Mouse (Mus musculus) MEL (cell line): Measurements from ENCODE around the gene Med4. TPM values are rescaled to one million over a fixed set of nuclear protein-coding genes. Genes with fewer than 3 reads are reported as not detected.
A peak's percentile ranks its signal among the peaks of the same experiment; 100 is the strongest.

Source experiments
- DNase-seq: peaks from one replicate; pipeline ENCODE4 v3.0.0; 2011; ENCODE audit warnings: low read depth, low spot score
- H3K27ac ChIP-seq: 2 replicates; pipeline ENCODE4 v1.5.1; 2012; ENCODE audit warnings: low read depth, mild to moderate bottlenecking, control low read depth, low read length, moderate library complexity; ENCODE audit not compliant: control insufficient read depth
- H3K27me3 ChIP-seq, 2 experiments: fragments of 150-350 bp in 1 of 2; sonication (generic) in 1 of 2; 2 replicates each; pipeline ENCODE4 v1.6.1; 2012; ENCODE audit warnings: low read length in 2 of 2, mild to moderate bottlenecking in 2 of 2, improper control_type of control experiment in 1 of 2, moderate library complexity in 1 of 2; ENCODE audit not compliant: insufficient read depth in 2 of 2, control insufficient read depth in 1 of 2
- H3K36me3 ChIP-seq, 2 experiments: 2 replicates each; pipeline ENCODE4 v1.6.1; 2012 to 2014; ENCODE audit warnings: low read length in 2 of 2, improper control_type of control experiment in 1 of 2, inconsistent platforms in 1 of 2, mild to moderate bottlenecking in 1 of 2; ENCODE audit not compliant: insufficient read depth in 2 of 2, control insufficient read depth in 1 of 2
- H3K4me1 ChIP-seq, 2 experiments: fragments of 150-350 bp in 1 of 2; sonication (generic) in 1 of 2; 2 replicates each; pipeline ENCODE4 v1.6.1; 2012; ENCODE audit warnings: low read length in 2 of 2, improper control_type of control experiment in 1 of 2, mild to moderate bottlenecking in 1 of 2; ENCODE audit not compliant: insufficient read depth in 2 of 2, control insufficient read depth in 1 of 2
- H3K4me3 ChIP-seq, 2 experiments: fragments of 150-350 bp in 1 of 2; sonication (generic) in 1 of 2; 2 replicates each; pipeline ENCODE4 v1.5.1; 2012; ENCODE audit warnings: low read depth in 2 of 2, low read length in 2 of 2, mild to moderate bottlenecking in 2 of 2, moderate library complexity in 2 of 2, control low read depth in 1 of 2, improper control_type of control experiment in 1 of 2; ENCODE audit not compliant: control insufficient read depth in 1 of 2, insufficient read depth in 1 of 2
- H3K79me2 ChIP-seq: 2 replicates; pipeline ENCODE4 v1.6.1; 2012; ENCODE audit warnings: mild to moderate bottlenecking, low read length, moderate library complexity; ENCODE audit not compliant: control insufficient read depth, poor library complexity, insufficient read depth
- H3K9ac ChIP-seq: 2 replicates; pipeline ENCODE4 v1.6.1; 2012; ENCODE audit warnings: low read depth, mild to moderate bottlenecking, control low read depth, low read length, moderate library complexity; ENCODE audit not compliant: control insufficient read depth, poor library complexity, severe bottlenecking
- H3K9me3 ChIP-seq: fragments of 150-350 bp; sonication (generic); replicated peaks from 2 replicates; pipeline ENCODE4 v1.6.1; 2012; ENCODE audit warnings: mild to moderate bottlenecking, low read length, improper control_type of control experiment, moderate library complexity; ENCODE audit not compliant: insufficient read depth
- BHLHE40 ChIP-seq: IDR thresholded peaks from 2 replicates; pipeline ENCODE4 v1.6.1; 2012; ENCODE audit warnings: low read depth, mild to moderate bottlenecking, inconsistent platforms, low read length, improper control_type of control experiment, borderline replicate concordance
- CTCF ChIP-seq, 3 experiments: IDR thresholded peaks in 2 of 3; conservative IDR thresholded peaks in 1 of 3; 2 replicates each; pipeline ENCODE4 v1.5.1; 2011 to 2012; ENCODE audit warnings: low read length in 3 of 3, low read depth in 2 of 3, mild to moderate bottlenecking in 2 of 3, improper control_type of control experiment in 1 of 3, inconsistent platforms in 1 of 3, mixed read lengths in 1 of 3, moderate library complexity in 1 of 3; ENCODE audit not compliant: control insufficient read depth in 1 of 3, insufficient read depth in 1 of 3, poor library complexity in 1 of 3, severe bottlenecking in 1 of 3
- E2F4 ChIP-seq: IDR thresholded peaks from 2 replicates; pipeline ENCODE4 v1.6.1; 2011; ENCODE audit warnings: low read depth, low read length, improper control_type of control experiment, borderline replicate concordance
- EP300 ChIP-seq, 2 experiments: IDR thresholded peaks; 2 replicates each; pipeline ENCODE4 v1.6.1; 2011; ENCODE audit warnings: improper control_type of control experiment in 2 of 2, low read length in 2 of 2, low read depth in 1 of 2, mild to moderate bottlenecking in 1 of 2
- ETS1 ChIP-seq: IDR thresholded peaks from 2 replicates; pipeline ENCODE4 v1.6.1; 2012; ENCODE audit warnings: low read depth, mild to moderate bottlenecking, inconsistent platforms, low read length, improper control_type of control experiment, moderate library complexity
- GABPA ChIP-seq: IDR thresholded peaks from 2 replicates; pipeline ENCODE4 v1.6.1; 2012; ENCODE audit warnings: low read depth, mild to moderate bottlenecking, inconsistent platforms, low read length, improper control_type of control experiment, moderate library complexity
- GATA1 ChIP-seq: IDR thresholded peaks from 2 replicates; pipeline ENCODE4 v1.6.1; 2011; ENCODE audit warnings: low read depth, low read length, improper control_type of control experiment
- JUND ChIP-seq: IDR thresholded peaks from 2 replicates; pipeline ENCODE4 v1.6.1; 2011; ENCODE audit warnings: low read depth, mild to moderate bottlenecking, improper control_type of control experiment, low read length
- KAT2A ChIP-seq: conservative IDR thresholded peaks from 2 replicates; pipeline ENCODE4 v1.6.1; 2012; ENCODE audit warnings: low read depth, low read length, improper control_type of control experiment, inconsistent platforms
- MAFK ChIP-seq: IDR thresholded peaks from 2 replicates; pipeline ENCODE4 v1.6.1; 2011; ENCODE audit warnings: low read depth, mild to moderate bottlenecking, low read length, improper control_type of control experiment, borderline replicate concordance
- MAX ChIP-seq: IDR thresholded peaks from 2 replicates; pipeline ENCODE4 v1.6.1; 2011; ENCODE audit warnings: low read length, improper control_type of control experiment
- MXI1 ChIP-seq: IDR thresholded peaks from 2 replicates; pipeline ENCODE4 v1.6.1; 2011; ENCODE audit warnings: mild to moderate bottlenecking, low read depth, low read length, improper control_type of control experiment
- MYB ChIP-seq: IDR thresholded peaks from 2 replicates; pipeline ENCODE4 v1.6.1; 2011; ENCODE audit warnings: mild to moderate bottlenecking, low read depth, low read length, improper control_type of control experiment
- NELFE ChIP-seq: IDR thresholded peaks from 2 replicates; pipeline ENCODE4 v1.6.1; 2011; ENCODE audit warnings: low read depth, low read length, improper control_type of control experiment
- NRF1 ChIP-seq: IDR thresholded peaks from 2 replicates; pipeline ENCODE4 v1.6.1; 2014; ENCODE audit warnings: low read depth, mild to moderate bottlenecking, inconsistent platforms, low read length, improper control_type of control experiment, moderate library complexity; ENCODE audit not compliant: poor library complexity, insufficient read depth, severe bottlenecking
- POLR2A ChIP-seq, 2 experiments: IDR thresholded peaks; 2 replicates each; pipeline ENCODE4 v1.6.1; 2011 to 2012; ENCODE audit warnings: low read length in 2 of 2, mild to moderate bottlenecking in 2 of 2, control low read depth in 1 of 2, improper control_type of control experiment in 1 of 2, low read depth in 1 of 2, moderate library complexity in 1 of 2; ENCODE audit not compliant: control insufficient read depth in 1 of 2, insufficient read depth in 1 of 2, poor library complexity in 1 of 2
- RAD21 ChIP-seq: IDR thresholded peaks from 2 replicates; pipeline ENCODE4 v1.6.1; 2011; ENCODE audit warnings: mild to moderate bottlenecking, low read depth, low read length, improper control_type of control experiment
- RCOR1 ChIP-seq: IDR thresholded peaks from 2 replicates; pipeline ENCODE4 v1.6.1; 2012; ENCODE audit warnings: low read depth, mild to moderate bottlenecking, inconsistent platforms, low read length, improper control_type of control experiment
- SIN3A ChIP-seq: IDR thresholded peaks from 2 replicates; pipeline ENCODE4 v1.6.1; 2012; ENCODE audit warnings: low read length, improper control_type of control experiment, inconsistent platforms
- SMC3 ChIP-seq: IDR thresholded peaks from 2 replicates; pipeline ENCODE4 v1.6.1; 2011; ENCODE audit warnings: low read depth, low read length, improper control_type of control experiment
- TBP ChIP-seq: IDR thresholded peaks from 2 replicates; pipeline ENCODE4 v1.8.0; 2011; ENCODE audit warnings: low read depth, low read length, improper control_type of control experiment
- TCF12 ChIP-seq: IDR thresholded peaks from 2 replicates; pipeline ENCODE4 v1.6.1; 2014; ENCODE audit warnings: low read depth, mild to moderate bottlenecking, inconsistent platforms, low read length, improper control_type of control experiment, moderate library complexity
- ZKSCAN1 ChIP-seq: IDR thresholded peaks from 2 replicates; pipeline ENCODE4 v1.6.1; 2012; ENCODE audit warnings: low read depth, mild to moderate bottlenecking, inconsistent platforms, low read length, improper control_type of control experiment, moderate library complexity
- ZNF384 ChIP-seq: IDR thresholded peaks from 2 replicates; pipeline ENCODE4 v1.6.1; 2012; ENCODE audit warnings: low read depth, mild to moderate bottlenecking, inconsistent platforms, low read length, improper control_type of control experiment
- polyA plus RNA-seq, 2 experiments: library from polyadenylated mRNA; stranded (reverse) in 1 of 2; unstranded in 1 of 2; fragments of >175 nt in 1 of 2; fragments of >200 nt in 1 of 2; gene quantifications; 2 replicates each; pipeline versions ENCODE4 v1.2.1 to v1.2.4; 2012; ENCODE audit warnings: low replicate concordance in 2 of 2, low read depth in 1 of 2; ENCODE audit not compliant: insufficient read length in 2 of 2, insufficient read depth in 1 of 2, missing spikeins in 1 of 2
- total RNA-seq: library from RNA; depleted of rRNA; stranded (reverse); fragments of 300-350 nt; gene quantifications from 2 replicates; pipeline ENCODE4 v1.2.3, GENCODE M21; 2012

Gene Med4
- total and polyA plus RNA-seq, 3 experiments = 62.2 to 69.2 TPM; not detected in 1

DNA sequence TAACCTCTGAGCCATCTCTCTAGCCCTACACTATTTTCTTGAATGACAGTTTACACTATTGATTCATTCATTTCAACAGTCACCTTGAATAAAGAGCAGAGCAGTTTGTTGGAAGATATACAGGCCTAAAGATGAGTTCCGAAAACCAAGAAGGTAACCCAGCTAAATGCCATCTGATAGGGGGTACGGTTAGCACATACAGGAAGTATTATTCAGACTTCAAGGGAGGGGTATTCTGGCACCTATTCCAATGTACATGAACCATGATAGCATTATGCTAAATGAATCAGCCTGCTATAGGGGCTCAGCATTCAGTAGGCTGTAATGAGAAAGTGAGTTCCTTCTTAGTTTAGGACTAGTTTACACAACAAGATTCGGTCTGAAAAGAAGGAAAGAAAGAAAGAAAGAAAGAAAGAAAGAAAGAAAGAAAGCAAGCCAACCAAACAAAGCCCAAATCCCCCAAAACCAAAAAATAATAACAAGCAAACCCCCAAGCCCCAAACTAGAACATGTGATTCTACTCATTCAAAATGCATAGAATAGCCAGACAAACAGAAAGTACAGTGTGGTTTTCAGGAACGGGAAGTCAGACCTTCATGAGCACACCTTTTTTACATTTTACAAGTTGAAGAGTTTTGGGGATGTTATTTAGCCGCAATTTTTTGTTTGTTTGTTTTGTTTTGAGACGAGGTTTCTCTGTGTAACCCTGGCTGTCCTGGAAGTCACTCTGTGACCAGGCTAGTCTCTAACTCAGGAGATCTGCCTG lies 1.0 kb upstream of the Med4 start:
- H3K4me3 ChIP-seq = peak overlapping the region; percentile 40 to 52
- no peaks in the 10 kb centered on the region for H3K9me3 ChIP-seq
- H3K4me1 ChIP-seq = peaks cover 5 to 33% of the 10 kb centered on the region in 2 experiments; a peak in 3 of 4 replicates
- H3K79me2 ChIP-seq = peaks cover 22% of the 10 kb centered on the region
- H3K27ac ChIP-seq = peak overlapping the region; percentile 75
- peak overlapping the region; percentile 41 for H3K9ac ChIP-seq
- H3K36me3 ChIP-seq = peaks cover 1 to 24% of the 10 kb centered on the region in 2 experiments; a peak in 2 of 4 replicates
- no peaks in the 10 kb centered on the region for H3K27me3 ChIP-seq
- TF ChIP-seq GABPA (no peak), RAD21 (no peak; the same call in 1 of the 2 replicates), MXI1 (peak; percentile 40; the same call in 1 of the 2 replicates), GATA1 (peak; percentile 73), MYB (no peak; the same call in 1 of the 2 replicates), TCF12 (no peak), ZKSCAN1 (no peak), SIN3A (peak; percentile 37; the same call in 1 of the 2 replicates), POLR2A (IDR thresholded peaks at IDR 0.05; ENCODE audit: control insufficient read depth in 1 of 2, insufficient read depth in 1 of 2, low read depth in 1 of 2, low read length in 2 of 2, poor library complexity in 1 of 2) (no peak), EP300 (IDR thresholded peaks at IDR 0.05; ENCODE audit: low read depth in 1 of 2, low read length in 2 of 2) (peak; percentile 53 to 68), E2F4 (no peak), NRF1 (no peak), BHLHE40 (no peak), ZNF384 (peak; percentile 47; the same call in 1 of the 2 replicates), NELFE (0 out of 2 replicates have a peak, but pooled peaks have one; percentile 41), RCOR1 (0 out of 2 replicates have a peak, but pooled peaks have one; percentile 10), SMC3 (no peak), KAT2A (peak; percentile 24; the same call in 1 of the 2 replicates), JUND (no peak), TBP (peak; percentile 7), MAX (no peak; the same call in 1 of the 2 replicates), MAFK (no peak), CTCF (IDR thresholded peaks at IDR 0.05 in 2 of 3, conservative IDR thresholded peaks at IDR 0.05 in 1 of 3; ENCODE audit: control insufficient read depth in 1 of 3, insufficient read depth in 1 of 3, low read depth in 2 of 3, low read length in 3 of 3, poor library complexity in 1 of 3, severe bottlenecking in 1 of 3) (no peak), ETS1 (peak; percentile 71)
- TF ChIP-seq, all 39 proteins: peak for 10
- peak; percentile 81 for DNase-seq
